Mouse (Mus musculus) MEL (cell line): ENCODE measurements around the gene Tpcn1. TPM values are rescaled to one million over a fixed set of nuclear protein-coding genes. Genes with fewer than 3 reads are reported as not detected.

Experiments used
- DNase-seq: peaks from one replicate; pipeline ENCODE4 v3.0.0; 2011; ENCODE audit warnings: low read depth, low spot score
- H3K27ac ChIP-seq: 2 replicates; pipeline ENCODE4 v1.5.1; 2012; ENCODE audit warnings: low read depth, mild to moderate bottlenecking, control low read depth, low read length, moderate library complexity; ENCODE audit not compliant: control insufficient read depth
- H3K27me3 ChIP-seq, 2 experiments: fragments of 150-350 bp in 1 of 2; sonication (generic) in 1 of 2; 2 replicates each; pipeline ENCODE4 v1.6.1; 2012; ENCODE audit warnings: low read length in 2 of 2, mild to moderate bottlenecking in 2 of 2, improper control_type of control experiment in 1 of 2, moderate library complexity in 1 of 2; ENCODE audit not compliant: insufficient read depth in 2 of 2, control insufficient read depth in 1 of 2
- H3K36me3 ChIP-seq, 2 experiments: 2 replicates each; pipeline ENCODE4 v1.6.1; 2012 to 2014; ENCODE audit warnings: low read length in 2 of 2, improper control_type of control experiment in 1 of 2, inconsistent platforms in 1 of 2, mild to moderate bottlenecking in 1 of 2; ENCODE audit not compliant: insufficient read depth in 2 of 2, control insufficient read depth in 1 of 2
- H3K4me1 ChIP-seq, 2 experiments: fragments of 150-350 bp in 1 of 2; sonication (generic) in 1 of 2; 2 replicates each; pipeline ENCODE4 v1.6.1; 2012; ENCODE audit warnings: low read length in 2 of 2, improper control_type of control experiment in 1 of 2, mild to moderate bottlenecking in 1 of 2; ENCODE audit not compliant: insufficient read depth in 2 of 2, control insufficient read depth in 1 of 2
- H3K4me3 ChIP-seq, 2 experiments: fragments of 150-350 bp in 1 of 2; sonication (generic) in 1 of 2; 2 replicates each; pipeline ENCODE4 v1.5.1; 2012; ENCODE audit warnings: low read depth in 2 of 2, low read length in 2 of 2, mild to moderate bottlenecking in 2 of 2, moderate library complexity in 2 of 2, control low read depth in 1 of 2, improper control_type of control experiment in 1 of 2; ENCODE audit not compliant: control insufficient read depth in 1 of 2, insufficient read depth in 1 of 2
- H3K79me2 ChIP-seq: 2 replicates; pipeline ENCODE4 v1.6.1; 2012; ENCODE audit warnings: mild to moderate bottlenecking, low read length, moderate library complexity; ENCODE audit not compliant: control insufficient read depth, poor library complexity, insufficient read depth
- H3K9ac ChIP-seq: 2 replicates; pipeline ENCODE4 v1.6.1; 2012; ENCODE audit warnings: low read depth, mild to moderate bottlenecking, control low read depth, low read length, moderate library complexity; ENCODE audit not compliant: control insufficient read depth, poor library complexity, severe bottlenecking
- H3K9me3 ChIP-seq: fragments of 150-350 bp; sonication (generic); replicated peaks from 2 replicates; pipeline ENCODE4 v1.6.1; 2012; ENCODE audit warnings: mild to moderate bottlenecking, low read length, improper control_type of control experiment, moderate library complexity; ENCODE audit not compliant: insufficient read depth
- BHLHE40 ChIP-seq: IDR thresholded peaks from 2 replicates; pipeline ENCODE4 v1.6.1; 2012; ENCODE audit warnings: low read depth, mild to moderate bottlenecking, inconsistent platforms, low read length, improper control_type of control experiment, borderline replicate concordance
- ELF1 ChIP-seq: IDR thresholded peaks from 2 replicates; pipeline ENCODE4 v1.6.1; 2014; ENCODE audit warnings: low read depth, mild to moderate bottlenecking, inconsistent platforms, low read length, improper control_type of control experiment, moderate library complexity
- JUND ChIP-seq: IDR thresholded peaks from 2 replicates; pipeline ENCODE4 v1.6.1; 2011; ENCODE audit warnings: low read depth, mild to moderate bottlenecking, improper control_type of control experiment, low read length
- MAZ ChIP-seq: IDR thresholded peaks from 2 replicates; pipeline ENCODE4 v1.6.1; 2012; ENCODE audit warnings: low read depth, mild to moderate bottlenecking, inconsistent platforms, low read length, improper control_type of control experiment
- MYB ChIP-seq: IDR thresholded peaks from 2 replicates; pipeline ENCODE4 v1.6.1; 2011; ENCODE audit warnings: mild to moderate bottlenecking, low read depth, low read length, improper control_type of control experiment
- MYC ChIP-seq: IDR thresholded peaks from 2 replicates; pipeline ENCODE4 v1.6.1; 2011; ENCODE audit warnings: low read depth, mild to moderate bottlenecking, low read length, improper control_type of control experiment, moderate library complexity
- POLR2A ChIP-seq, 2 experiments: IDR thresholded peaks; 2 replicates each; pipeline ENCODE4 v1.6.1; 2011 to 2012; ENCODE audit warnings: low read length in 2 of 2, mild to moderate bottlenecking in 2 of 2, control low read depth in 1 of 2, improper control_type of control experiment in 1 of 2, low read depth in 1 of 2, moderate library complexity in 1 of 2; ENCODE audit not compliant: control insufficient read depth in 1 of 2, insufficient read depth in 1 of 2, poor library complexity in 1 of 2
- POLR2AphosphoS2 ChIP-seq: IDR thresholded peaks from 2 replicates; pipeline ENCODE4 v1.6.1; 2011; ENCODE audit warnings: low read length, improper control_type of control experiment
- POLR2AphosphoS5 ChIP-seq: IDR thresholded peaks from 2 replicates; pipeline ENCODE4 v1.6.1; 2012; ENCODE audit warnings: low read depth, borderline replicate concordance, mild to moderate bottlenecking, inconsistent platforms, low read length, moderate library complexity, mixed read lengths
- RAD21 ChIP-seq: IDR thresholded peaks from 2 replicates; pipeline ENCODE4 v1.6.1; 2011; ENCODE audit warnings: mild to moderate bottlenecking, low read depth, low read length, improper control_type of control experiment
- TCF12 ChIP-seq: IDR thresholded peaks from 2 replicates; pipeline ENCODE4 v1.6.1; 2014; ENCODE audit warnings: low read depth, mild to moderate bottlenecking, inconsistent platforms, low read length, improper control_type of control experiment, moderate library complexity
- UBTF ChIP-seq: IDR thresholded peaks from 2 replicates; pipeline ENCODE4 v1.6.1; 2012; ENCODE audit warnings: low read depth, mild to moderate bottlenecking, inconsistent platforms, low read length, improper control_type of control experiment, moderate library complexity, borderline replicate concordance; ENCODE audit not compliant: insufficient read depth
- USF1 ChIP-seq: IDR thresholded peaks from 2 replicates; pipeline ENCODE4 v1.6.1; 2014; ENCODE audit warnings: low read depth, mild to moderate bottlenecking, inconsistent platforms, low read length, improper control_type of control experiment, moderate library complexity
- USF2 ChIP-seq, 2 experiments: IDR thresholded peaks; 2 replicates each; pipeline ENCODE4 v1.6.1; 2011 to 2012; ENCODE audit warnings: improper control_type of control experiment in 2 of 2, low read length in 2 of 2, borderline replicate concordance in 1 of 2, inconsistent platforms in 1 of 2, low read depth in 1 of 2, mild to moderate bottlenecking in 1 of 2; ENCODE audit not compliant: insufficient read depth in 1 of 2
- ZC3H11A ChIP-seq: IDR thresholded peaks from 2 replicates; pipeline ENCODE4 v1.6.1; 2012; ENCODE audit warnings: low read depth, mild to moderate bottlenecking, inconsistent platforms, low read length, improper control_type of control experiment
- ZKSCAN1 ChIP-seq: IDR thresholded peaks from 2 replicates; pipeline ENCODE4 v1.6.1; 2012; ENCODE audit warnings: low read depth, mild to moderate bottlenecking, inconsistent platforms, low read length, improper control_type of control experiment, moderate library complexity
- polyA plus RNA-seq, 2 experiments: library from polyadenylated mRNA; stranded (reverse) in 1 of 2; unstranded in 1 of 2; fragments of >175 nt in 1 of 2; fragments of >200 nt in 1 of 2; gene quantifications; 2 replicates each; pipeline versions ENCODE4 v1.2.1 to v1.2.4; 2012; ENCODE audit warnings: low replicate concordance in 2 of 2, low read depth in 1 of 2; ENCODE audit not compliant: insufficient read length in 2 of 2, insufficient read depth in 1 of 2, missing spikeins in 1 of 2
- total RNA-seq: library from RNA; depleted of rRNA; stranded (reverse); fragments of 300-350 nt; gene quantifications from 2 replicates; pipeline ENCODE4 v1.2.3, GENCODE M21; 2012

Gene Tpcn1
- total and polyA plus RNA-seq, 3 experiments, result 11.3 to 43.2 TPM; not detected in 1

GRCm38 (mm10) chr5:120548236-120548850 is 40.1 kb downstream of the Tpcn1 start (continued):
- no peak for TF ChIP-seq USF2 (IDR thresholded peaks at IDR 0.05; ENCODE audit: borderline replicate concordance in 1 of 2, insufficient read depth in 1 of 2, low read depth in 1 of 2, low read length in 2 of 2)
- no peak for TF ChIP-seq POLR2AphosphoS2

- H3K4me1 ChIP-seq, result no peaks in the 10 kb centered on the region
- no peak overlapping the region for H3K4me3 ChIP-seq
- no peaks in the 10 kb centered on the region for H3K27me3 ChIP-seq
- no peak overlapping the region for H3K27ac ChIP-seq
- no peaks in the 10 kb centered on the region for H3K79me2 ChIP-seq
- no peak for TF ChIP-seq MYB
- TF ChIP-seq MYC, result no peak
- TF ChIP-seq BHLHE40, result no peak
- no peak for TF ChIP-seq TCF12
- no peak for TF ChIP-seq ZKSCAN1
- no peak for TF ChIP-seq POLR2A (IDR thresholded peaks at IDR 0.05; ENCODE audit: control insufficient read depth in 1 of 2, insufficient read depth in 1 of 2, low read depth in 1 of 2, low read length in 2 of 2, poor library complexity in 1 of 2)
- no peak for TF ChIP-seq UBTF
- no peak for TF ChIP-seq POLR2AphosphoS5
- no peak for TF ChIP-seq ELF1
- TF ChIP-seq POLR2AphosphoS2, result no peak
- TF ChIP-seq MAZ, result no peak
- TF ChIP-seq JUND, result no peak
- TF ChIP-seq ZC3H11A, result no peak
- no peaks in the 10 kb centered on the region; a peak in 1 of 4 replicates for H3K36me3 ChIP-seq
- H3K9ac ChIP-seq, result no peak overlapping the region
- no peaks in the 10 kb centered on the region for H3K9me3 ChIP-seq
- DNase-seq, result no peak
Observed at GRCm38 (mm10) chr5:120536632-120537031, 51.8 kb downstream of the Tpcn1 start.

GRCm38 (mm10) chr5:120536046-120536445 is 52.4 kb downstream of the Tpcn1 start:
- Histone ChIP-seq H3K79me2 (no peaks in the 10 kb centered on the region), H3K36me3 (no peaks in the 10 kb centered on the region; a peak in 1 of 4 replicates), H3K4me3 (no peak overlapping the region), H3K9ac (no peak overlapping the region), H3K4me1 (no peaks in the 10 kb centered on the region), H3K27me3 (no peaks in the 10 kb centered on the region), H3K9me3 (no peaks in the 10 kb centered on the region), H3K27ac (no peak overlapping the region)
- no peak for TF ChIP-seq RAD21
- TF ChIP-seq USF1, result no peak
- DNase-seq, result no peak
